Mouse (Mus musculus) kidney, adult 10 weeks (tissue): Measurements from ENCODE around the gene Insrr. TPM values are rescaled to one million over a fixed set of nuclear protein-coding genes. Genes with fewer than 3 reads are reported as not detected.

ENCODE experiments used
- polyA plus RNA-seq: library from polyadenylated mRNA; stranded (reverse); fragments of 350-450 nt; fragmentation: Illumina TruSeq; extraction: RNeasy Lipid Tissue Mini Kit (QIAGEN cat#74804); gene quantifications from one replicate; pipeline ENCODE4 v1.2.3, GENCODE M21; 2014; ENCODE audit warnings: low read depth, low replicate concordance

Insrr gene
- 1.1 TPM for polyA plus RNA-seq

GRCm38 (mm10) chr3:87796736-87797334 lies at the start of gene Insrr:
TSS of gene Insrr (plus strand) at chr3:87796951.

GRCm38 (mm10) chr3:87748431-87748830 lies 48.3 kb upstream of the Insrr start, which contains the start of gene Lrrc71:
TSS of gene Lrrc71 (minus strand) at chr3:87748625.

GRCm38 (mm10) chr3:87794922-87795325 lies 1.8 kb upstream of the Insrr start, which contains the start of gene Ntrk1:
TSS of gene Ntrk1 (minus strand) at chr3:87795162.

GRCm38 (mm10) chr3:87824206-87824605 lies 27.5 kb downstream of the Insrr start, which contains the start of gene Pear1:
TSS of gene Pear1 (minus strand) at chr3:87824306.

GRCm38 (mm10) chr3:87846650-87847110 lies 49.9 kb downstream of the Insrr start, which contains the start of gene Sh2d2a:
TSS of gene Sh2d2a (plus strand) at chr3:87846755.

Other genes starting within 250 kb of the Insrr start
- gene Arhgef11, start 179.4 kb upstream of the Insrr start, polyA plus RNA-seq, result 22.6 TPM
- gene Lrrc71, start 48.3 kb upstream of the Insrr start, polyA plus RNA-seq, result not detected
- not detected for gene Ntrk1, start 1.8 kb upstream of the Insrr start, polyA plus RNA-seq
- gene Pear1, start 27.4 kb downstream of the Insrr start, polyA plus RNA-seq, result 0.89 TPM
- not detected for gene Sh2d2a, start 49.8 kb downstream of the Insrr start, polyA plus RNA-seq
- 3.1 TPM for gene Prcc, start 88.7 kb downstream of the Insrr start, polyA plus RNA-seq
- gene Hdgf, start 109.4 kb downstream of the Insrr start, polyA plus RNA-seq, result 129 TPM
- gene Mrpl24, start 122.6 kb downstream of the Insrr start, polyA plus RNA-seq, result 80.9 TPM
- 16.4 TPM for gene Isg20l2, start 133.4 kb downstream of the Insrr start, polyA plus RNA-seq
- 4.0 TPM for gene Rrnad1, start 133.8 kb downstream of the Insrr start, polyA plus RNA-seq
- not detected for gene Crabp2, start 151.7 kb downstream of the Insrr start, polyA plus RNA-seq
- gene Nes, start 174.1 kb downstream of the Insrr start, polyA plus RNA-seq, result 14.6 TPM
- not detected for gene Bcan, start 203.3 kb downstream of the Insrr start, polyA plus RNA-seq
- gene Hapln2, start 230.6 kb downstream of the Insrr start, polyA plus RNA-seq, result not detected
- gene Gpatch4, start 246.2 kb downstream of the Insrr start, polyA plus RNA-seq, result 5.6 TPM